Mouse (Mus musculus) adrenal gland, postnatal 25 days (tissue): ENCODE measurements around the gene Ssbp3. TPM values are rescaled to one million over a fixed set of nuclear protein-coding genes. Genes with fewer than 3 reads are reported as not detected.
A peak's percentile ranks its signal among the peaks of the same experiment; 100 is the strongest.

Experiments
- DNase-seq: peaks from one replicate; pipeline ENCODE4 v3.0.0; 2021; ENCODE audit warnings: mixed read lengths
- total RNA-seq: library from RNA; stranded (reverse); gene quantifications from 2 replicates; pipeline ENCODE4 v1.2.3, GENCODE M21; 2021

The Ssbp3 gene
- total RNA-seq, 1 experiment from 2014 or later = 82.6 TPM

DNA sequence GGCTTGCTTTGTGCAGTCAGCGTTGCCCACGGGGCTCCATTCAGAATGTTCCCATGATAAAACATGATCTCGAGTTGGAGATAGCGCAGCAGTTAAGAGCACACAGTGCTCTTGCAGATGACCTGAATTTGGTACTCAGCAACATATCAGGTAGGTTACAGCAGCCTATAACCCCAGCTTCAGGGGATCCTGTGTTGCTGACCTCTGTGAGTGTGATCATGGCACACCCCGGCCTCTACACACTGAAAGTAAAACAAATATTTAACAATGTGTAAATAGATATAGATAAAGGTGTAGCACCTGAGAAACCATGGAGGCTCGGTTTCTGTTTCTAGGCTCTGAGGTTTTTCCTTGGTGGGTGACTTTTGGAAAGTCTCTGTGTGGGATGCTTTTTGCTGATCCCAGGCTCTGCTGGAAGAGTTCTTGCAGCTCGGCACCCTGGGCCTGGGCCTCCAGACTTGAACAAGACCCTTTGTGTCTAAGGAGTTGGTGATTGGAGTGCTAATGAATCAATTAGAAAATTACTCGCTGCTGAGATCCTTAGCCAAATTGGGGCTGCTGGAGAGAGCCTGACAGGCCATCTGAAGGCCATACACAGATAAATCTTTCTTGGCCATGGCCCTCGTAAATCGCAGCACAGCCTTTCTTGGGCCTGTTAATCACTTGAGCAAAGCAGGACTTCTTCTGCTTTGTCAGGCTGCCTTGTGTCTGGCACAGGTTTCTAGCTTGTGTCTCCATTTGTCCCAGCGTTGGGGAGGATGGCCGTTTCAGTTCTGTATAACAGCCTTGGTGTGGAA, 49.2 kb downstream of the Ssbp3 start:
- no peak for DNase-seq

DNA sequence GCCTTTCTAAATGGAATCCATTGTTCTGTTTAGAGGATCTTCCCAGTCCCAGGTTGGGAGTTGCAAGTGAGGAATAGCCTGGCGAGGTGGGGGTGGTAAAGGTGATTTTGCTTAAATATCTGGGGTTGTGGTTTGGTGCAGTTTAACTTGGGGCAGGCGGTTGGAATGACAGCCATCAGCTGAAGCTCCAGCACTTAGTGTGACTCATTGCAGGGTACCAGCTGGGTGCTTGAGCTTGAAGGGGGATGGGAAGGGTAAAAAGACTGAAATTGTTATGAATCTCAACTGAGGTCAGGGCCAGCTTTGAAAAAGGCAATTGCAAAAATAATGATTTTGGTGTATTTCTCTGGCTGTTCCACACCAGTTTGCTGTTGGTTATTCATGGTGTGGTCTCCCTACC, 50.0 kb downstream of the Ssbp3 start:
- no peak for DNase-seq

DNA sequence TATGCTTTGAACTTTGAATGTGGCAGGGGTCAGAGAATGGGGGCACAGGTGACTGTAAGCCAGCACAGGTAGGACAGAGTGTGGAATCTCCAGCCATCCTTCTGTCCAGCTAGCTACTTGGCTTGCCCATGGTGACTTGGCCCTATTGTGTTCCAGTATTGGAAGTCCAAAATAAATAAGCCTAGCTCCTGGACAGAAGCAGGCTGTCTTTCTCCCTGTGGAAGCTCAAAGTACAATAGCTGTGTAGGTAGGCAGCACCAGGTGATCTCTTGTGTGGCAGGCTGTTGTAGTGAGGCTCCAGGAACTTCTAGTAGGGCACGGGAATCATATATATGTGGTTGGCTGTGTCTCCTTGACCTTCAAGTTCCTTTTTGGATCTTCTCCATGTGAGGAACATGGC, 50.8 kb downstream of the Ssbp3 start:
- DNase-seq = no peak

DNA sequence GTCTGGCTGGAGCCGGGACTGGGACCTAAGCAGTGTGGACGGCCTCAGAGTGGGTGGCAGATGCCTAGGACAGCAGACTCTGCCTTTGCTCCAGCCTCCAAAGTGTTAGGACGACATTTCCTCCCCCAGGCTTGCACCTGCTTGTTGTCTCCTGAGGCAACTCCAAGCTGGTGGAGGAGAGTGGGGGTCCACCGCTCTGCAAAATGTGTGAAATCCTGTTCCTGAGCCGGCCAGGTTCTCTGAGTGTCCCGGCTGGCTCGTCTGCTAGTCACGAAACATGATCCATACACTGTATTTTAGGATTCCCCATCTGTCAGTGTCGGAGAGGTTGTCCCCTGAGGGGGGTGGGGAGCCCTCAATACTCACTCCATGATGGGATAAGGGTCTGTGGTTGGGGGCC, 53.9 kb downstream of the Ssbp3 start:
- no peak for DNase-seq

DNA sequence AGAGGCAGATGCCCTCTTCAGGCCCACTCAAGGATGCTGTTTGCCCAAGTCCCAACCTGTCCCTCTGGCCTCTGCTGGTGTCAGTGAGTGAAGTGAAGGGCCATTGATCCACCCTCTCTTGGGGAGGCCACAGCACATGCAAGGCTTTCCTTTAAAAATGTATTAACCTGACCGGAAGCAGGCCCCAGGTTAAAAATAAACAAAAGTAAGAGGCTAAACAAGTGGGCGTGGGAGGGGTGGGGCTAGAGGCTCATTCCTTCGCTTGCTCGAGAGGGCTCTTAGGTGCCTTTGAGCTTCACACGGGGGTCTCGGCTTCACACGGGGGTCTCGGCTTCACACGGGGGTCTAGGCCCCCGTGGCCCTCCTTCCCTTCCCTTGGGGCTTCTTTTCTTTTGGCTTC, 54.5 kb downstream of the Ssbp3 start:
- DNase-seq = no peak

DNA sequence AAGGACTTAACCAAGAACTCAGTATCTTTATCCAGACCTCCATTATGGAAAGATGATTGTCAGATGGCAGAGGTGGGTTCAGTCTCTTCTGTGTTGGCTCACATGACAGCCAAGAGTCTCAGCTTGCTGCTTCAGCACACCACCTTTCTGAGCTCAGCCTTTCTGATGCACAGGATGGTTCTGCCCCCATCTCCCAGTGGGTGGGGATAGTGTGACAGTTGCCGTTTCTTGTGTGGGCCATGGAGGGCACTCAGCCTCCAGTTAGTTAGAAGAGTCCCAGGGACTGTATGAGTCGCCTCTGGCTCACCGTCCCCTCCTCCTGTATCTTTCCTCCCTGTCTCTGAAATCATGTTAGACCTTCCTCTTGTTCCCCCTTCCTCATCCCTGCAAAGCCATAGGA, 55.9 kb downstream of the Ssbp3 start:
- DNase-seq = no peak

DNA sequence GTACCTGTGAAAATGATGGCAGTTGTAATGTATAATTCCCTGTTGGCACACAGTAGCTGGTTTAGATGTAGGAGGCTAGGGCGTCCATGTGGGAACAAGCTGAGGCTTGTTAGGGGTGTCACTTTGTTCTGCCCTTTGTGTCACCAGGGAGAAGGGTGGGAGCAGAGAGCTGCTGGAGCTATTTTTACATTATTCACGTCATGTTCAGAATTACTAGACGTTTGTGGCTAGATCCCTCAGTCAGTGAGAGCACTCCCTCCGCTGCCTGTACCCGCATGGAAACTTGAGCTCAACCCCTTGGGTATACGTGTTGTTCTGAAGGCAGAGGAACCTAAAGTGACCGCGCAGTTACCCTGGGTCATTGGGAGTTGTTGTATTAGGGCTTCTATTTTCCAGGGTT, 58.4 kb downstream of the Ssbp3 start:
- DNase-seq = no peak

DNA sequence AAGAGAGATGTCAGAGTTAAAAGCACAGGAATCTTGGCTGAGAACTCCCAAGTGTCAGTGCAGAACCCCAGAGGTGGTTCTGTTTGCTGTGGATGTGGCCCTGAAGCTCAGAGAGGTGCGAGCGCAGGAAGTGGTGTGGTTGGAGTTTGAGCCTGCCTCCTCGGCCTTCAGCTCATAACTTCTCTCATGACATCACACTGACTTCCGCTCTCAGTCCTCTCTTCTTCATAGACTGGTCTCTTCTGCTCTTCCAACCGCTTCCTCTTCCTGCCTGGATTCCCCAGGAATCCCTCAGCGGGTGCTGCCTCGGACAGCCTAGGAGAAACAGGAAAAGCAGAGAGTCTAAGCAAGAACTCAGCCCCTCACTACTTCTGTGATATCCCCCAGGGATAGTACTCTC, 60.3 kb downstream of the Ssbp3 start:
- DNase-seq = no peak

DNA sequence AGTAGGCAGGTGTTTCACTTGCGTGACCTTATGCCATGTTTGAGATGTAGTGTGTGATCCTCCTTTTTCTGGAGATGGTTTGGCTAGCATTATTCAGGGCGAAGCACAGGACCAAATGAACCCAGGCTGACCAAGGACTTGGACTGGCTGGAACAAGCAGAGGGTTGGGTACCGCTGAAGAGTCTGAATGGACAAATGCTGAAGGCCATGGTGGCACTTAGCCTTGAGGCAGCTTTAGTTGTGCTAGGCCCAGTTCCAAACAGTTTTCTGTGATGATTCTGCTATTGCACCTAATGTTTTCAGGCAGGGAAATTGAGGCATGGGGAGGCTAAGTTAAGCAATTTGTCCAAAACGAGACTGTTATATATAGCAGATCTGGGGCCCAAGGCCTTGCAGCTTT, 61.6 kb downstream of the Ssbp3 start:
- DNase-seq = no peak

DNA sequence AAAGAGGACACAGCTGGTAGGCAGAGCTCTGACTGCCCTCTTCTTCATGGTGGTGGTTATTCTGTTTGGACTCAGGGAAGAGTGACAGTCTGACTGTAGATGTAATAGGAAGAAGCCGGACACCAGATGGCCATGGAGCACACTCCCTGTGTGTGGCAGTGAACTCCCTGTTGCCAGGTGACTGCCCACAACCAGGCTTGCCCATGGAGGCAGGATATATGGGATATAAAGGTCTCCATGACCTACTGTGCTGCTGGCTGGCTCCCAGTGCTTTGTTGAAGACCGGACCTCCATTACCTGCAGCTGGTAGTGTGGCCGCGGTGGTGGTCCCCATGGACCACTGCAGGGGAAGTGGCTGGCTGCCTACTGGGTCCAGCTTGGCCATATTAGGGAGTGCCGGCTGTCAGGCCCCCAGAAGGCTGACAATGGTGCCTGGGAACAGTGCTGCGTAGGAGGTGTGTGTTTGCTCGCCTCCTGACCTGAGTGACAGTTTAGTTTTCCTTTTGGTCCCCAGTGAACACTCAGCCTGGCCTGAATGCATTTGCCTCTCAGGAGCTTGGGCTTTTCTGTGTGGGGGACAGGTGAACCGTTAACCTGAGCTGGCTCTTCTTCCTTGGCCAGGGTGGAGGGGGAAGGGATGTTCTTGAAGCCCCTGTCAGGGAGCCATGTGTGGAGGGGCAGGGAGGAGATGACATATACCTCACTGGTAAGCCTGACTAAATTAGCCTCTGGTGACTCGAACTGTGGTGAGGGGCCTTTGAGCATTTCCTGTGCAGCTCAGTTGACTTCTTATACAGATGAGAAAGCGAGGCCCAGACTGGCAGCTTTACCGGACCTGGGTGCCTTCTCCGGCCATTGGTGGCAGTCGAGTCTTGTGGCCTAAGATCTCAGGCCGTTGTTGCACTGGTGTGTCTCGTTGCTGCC, 62.2 kb downstream of the Ssbp3 start:
- no peak for DNase-seq

DNA sequence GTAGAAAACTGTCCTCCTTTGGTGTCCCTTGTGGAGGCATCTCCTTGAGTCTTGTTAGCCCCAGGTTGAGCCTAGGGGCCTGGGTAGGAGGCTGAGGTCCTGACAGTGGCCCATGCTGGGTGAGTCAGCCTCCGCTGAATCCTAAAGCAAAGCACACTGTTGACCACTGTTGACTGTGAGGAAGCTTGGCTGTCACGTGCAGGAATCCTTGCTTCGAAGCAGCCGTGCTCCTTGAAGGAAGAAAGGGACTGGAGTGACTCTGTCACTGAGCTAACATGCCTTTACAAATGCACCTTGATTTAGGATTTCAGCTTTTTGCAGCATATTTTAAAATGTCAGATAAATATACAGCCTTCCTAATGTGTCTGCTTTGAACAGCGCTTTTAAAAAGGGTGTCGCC, 64.8 kb downstream of the Ssbp3 start:
- no peak for DNase-seq

DNA sequence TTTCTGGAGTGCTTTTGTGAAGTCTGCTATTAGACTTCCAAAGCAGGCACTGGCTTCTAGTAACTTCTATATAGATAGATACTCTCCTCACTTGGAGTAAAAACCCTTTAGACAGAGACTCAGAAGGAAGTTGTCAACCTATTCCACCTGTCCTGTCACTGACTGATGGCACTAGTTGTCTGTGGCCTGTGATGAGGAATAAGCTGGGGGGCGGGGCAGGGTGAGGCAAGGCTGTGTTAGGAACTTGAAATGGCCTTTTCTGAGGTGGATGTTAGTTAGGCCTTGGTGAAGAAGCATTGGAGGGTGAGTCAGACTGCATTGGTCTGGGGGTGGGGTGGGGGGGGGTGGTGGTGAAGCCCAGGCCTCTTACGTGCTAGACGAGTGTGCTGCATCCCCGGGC, 65.4 kb downstream of the Ssbp3 start:
- peak; percentile 55 for DNase-seq

DNA sequence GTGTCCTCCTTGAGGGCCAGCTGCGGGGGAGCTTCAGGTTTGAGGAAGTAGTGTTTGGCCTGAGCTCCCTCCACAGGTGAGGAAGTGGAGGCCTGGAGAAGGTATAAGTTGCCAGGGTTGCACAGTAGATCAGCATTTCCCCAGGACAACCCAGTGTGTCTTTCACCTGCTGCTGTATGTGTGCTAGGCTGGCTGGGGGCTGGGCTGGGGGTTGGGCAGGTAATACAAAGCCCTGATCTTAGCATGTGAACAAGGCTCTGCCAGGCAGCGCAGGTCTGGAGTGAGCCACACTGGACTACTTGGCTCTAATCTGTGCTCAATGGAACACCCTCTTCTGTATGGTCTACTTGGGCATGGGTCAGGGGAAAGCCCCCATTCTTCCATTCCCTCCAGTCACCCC, 66.1 kb downstream of the Ssbp3 start:
- DNase-seq = no peak

DNA sequence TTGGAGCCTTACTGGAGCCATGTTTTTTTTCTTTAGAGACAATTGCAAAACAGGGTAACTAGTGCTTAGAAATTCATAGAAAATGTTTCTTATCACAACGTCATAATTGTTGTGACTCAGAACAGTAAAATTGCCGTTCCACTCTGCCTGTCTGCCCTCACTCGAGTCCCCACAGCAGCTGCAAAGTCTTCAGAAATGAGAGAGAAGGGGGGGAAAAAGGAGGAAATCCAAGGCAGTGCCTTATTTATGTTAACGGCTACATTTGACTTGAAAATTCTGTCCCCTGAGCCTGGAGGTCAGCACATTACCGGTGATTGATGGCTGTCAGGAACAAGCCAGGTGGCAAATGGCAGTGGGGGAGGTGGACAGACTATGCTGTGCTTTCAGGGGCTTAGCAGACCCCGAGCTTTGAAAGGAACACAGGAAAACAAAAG, 66.7 kb downstream of the Ssbp3 start:
- DNase-seq = no peak

DNA sequence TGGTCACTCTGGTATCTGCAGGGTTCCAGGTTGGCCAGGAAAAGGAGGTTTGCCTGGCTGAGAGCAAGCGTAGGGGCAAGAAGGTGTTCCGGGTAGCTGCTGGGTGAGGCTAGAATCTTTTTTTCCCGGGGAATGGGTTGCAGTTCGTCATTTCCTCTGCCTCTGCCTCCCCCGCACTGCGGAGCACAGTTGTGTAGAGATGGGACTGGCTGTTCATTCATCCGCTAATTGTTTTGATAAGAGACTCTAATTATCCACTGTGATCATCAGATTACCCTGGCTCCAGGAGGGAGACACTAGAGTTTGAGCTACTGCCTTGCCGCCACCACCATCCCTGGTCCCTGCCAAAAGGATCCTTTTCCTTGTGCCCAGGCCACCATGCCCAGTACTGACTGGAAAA, 67.9 kb downstream of the Ssbp3 start:
- DNase-seq = no peak

DNA sequence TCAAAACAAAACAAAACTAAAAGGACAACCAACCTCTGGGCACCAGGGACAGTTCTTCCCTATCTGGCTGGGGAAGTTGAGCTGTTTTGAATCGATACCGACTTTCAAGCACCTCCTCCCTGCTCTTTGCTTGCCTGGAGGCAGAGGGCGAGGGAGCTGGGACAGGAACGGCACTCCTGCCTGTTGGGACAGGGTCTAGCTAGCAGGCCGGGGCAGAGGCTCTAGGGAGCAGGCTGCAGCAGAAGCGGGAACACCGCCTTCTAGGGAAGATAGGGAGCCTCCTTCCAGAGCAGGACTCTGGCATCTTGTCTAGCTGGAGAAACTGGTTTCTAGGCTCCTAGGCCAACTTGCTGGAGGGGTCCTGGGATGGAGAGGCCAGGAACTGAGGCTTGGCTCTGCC, 70.2 kb downstream of the Ssbp3 start:
- no peak for DNase-seq

DNA sequence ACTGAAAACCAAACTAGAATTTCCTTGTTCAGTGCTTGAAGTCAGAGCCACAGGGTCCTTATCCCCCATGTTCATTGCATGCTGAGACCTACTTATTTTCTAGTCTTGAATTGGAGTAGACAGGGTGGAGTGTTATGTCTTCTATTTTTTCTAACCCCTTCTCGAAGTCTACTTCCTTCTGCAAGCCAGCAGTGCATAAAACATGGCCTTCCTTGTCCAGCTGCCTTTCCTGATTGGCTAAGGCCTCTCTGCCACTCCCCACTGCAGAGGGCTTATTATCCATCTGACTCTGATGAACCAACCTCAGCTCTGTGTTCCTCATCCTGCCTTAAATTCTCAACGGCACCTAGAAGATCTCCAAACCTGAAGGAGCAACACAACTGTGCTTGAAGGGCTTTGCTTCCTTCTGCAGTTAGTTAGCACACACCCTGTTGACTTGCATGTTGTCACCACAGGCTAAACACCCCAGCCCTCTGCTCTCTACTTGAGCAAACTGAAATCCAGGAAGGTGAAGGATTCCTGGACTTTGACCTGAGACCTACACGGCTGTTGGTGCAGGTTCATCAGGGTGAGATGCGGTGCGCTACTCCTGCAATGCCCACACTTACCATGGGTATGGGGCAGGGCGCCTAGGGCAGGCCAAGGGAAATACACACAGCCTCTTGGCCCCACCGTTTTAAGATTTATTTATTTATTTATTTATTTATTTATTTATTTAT, 71.0 kb downstream of the Ssbp3 start:
- no peak for DNase-seq

DNA sequence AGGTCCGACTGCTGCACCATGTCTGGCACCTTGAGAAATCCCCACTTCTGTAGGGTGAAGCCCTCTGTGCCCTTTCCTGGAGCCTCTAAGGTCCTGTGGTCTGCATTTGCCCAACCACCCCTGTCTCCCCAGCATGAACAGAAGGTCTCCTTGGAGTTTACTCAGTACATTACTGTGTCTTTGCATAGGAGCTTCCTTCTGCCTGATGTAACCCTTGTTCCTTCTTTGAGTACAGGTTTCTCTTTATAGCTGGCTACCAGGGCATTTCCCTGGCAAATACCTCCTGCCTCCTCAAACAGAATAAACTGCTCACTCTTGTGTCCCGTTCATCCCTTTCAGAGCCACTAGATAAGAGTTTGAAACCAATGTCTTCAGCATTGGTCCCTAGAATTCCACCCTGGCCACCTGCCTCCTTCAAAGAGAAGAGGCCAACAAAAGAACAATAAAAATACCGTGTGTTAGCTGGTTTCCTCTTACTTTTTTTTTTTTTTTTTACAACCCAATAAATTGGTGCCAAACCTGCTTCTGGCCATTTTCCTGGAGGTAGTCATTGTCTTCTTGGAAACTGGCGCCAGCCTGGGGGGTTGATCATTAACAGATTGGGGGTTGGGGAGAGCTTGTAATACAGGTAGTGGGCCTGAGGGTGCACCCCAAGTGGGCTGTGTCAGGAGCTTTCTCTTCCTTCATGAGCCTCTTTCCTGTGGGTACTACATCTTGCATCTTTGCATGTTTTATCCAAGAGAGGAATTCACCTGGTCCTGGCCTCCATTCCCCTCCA, 72.0 kb downstream of the Ssbp3 start:
- no peak for DNase-seq

DNA sequence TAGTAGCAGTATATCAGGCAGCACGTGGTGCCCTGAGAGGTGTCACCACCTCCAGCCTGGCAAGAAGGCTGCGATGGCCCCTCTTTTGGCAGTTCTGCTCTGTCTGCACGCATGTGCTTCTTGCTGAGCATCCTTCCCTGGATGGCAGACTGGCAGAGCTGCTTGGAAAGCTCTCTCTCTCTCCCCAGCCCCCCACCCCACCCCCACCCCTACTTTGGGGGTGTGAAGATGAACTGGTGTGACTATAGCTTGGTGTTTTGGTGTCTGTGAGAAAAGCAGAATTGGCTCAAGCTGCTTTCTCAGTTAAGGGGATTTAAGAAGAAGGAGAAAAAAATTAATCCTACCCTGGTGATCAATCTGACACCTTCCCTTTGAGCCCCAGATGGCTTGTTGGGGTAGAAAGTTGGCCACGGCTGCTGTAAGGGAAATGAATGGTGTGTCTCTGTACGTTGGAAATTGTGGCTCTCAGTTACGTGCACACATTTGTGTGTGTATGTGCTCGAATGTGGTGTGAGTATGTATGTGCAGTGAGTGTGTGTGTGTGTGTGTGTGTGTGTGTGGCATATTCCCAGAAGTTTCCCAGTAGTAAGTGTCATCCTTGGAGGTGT, 73.5 kb downstream of the Ssbp3 start:
- DNase-seq = no peak

DNA sequence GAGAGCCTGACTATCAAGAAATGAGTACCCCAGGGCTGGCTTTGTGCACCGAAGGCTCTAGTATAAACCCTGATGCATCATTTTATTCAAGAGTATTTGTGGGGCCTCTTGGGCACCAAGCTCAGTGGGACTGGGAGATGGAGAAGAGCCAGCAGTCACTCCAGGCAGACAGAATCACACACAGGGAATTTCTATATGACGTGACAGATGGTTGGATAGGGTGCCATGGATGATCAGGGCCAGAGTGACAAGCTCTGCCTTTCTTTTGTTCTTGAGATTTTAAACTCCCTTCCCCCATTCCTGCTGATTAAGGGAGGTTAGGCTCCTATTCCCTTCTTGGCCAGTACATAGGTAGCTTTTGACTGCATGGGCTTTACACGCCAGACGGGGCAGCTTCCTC, 74.8 kb downstream of the Ssbp3 start:
- DNase-seq = no peak
